Mouse (Mus musculus) embryonic fibroblast, embryonic 13.5 days (primary cell): ENCODE measurements around the gene Prss36. TPM values are rescaled to one million over a fixed set of nuclear protein-coding genes. Genes with fewer than 3 reads are reported as not detected.

ENCODE experiments used
- H3K27ac ChIP-seq: 2 replicates; pipeline ENCODE4 v1.5.1; 2012; ENCODE audit warnings: low read length, control low read depth, inconsistent platforms; ENCODE audit not compliant: insufficient read depth
- H3K4me1 ChIP-seq: 2 replicates; pipeline ENCODE4 v1.6.1; 2011; ENCODE audit warnings: low read length; ENCODE audit not compliant: control insufficient read depth, insufficient read depth
- H3K4me3 ChIP-seq: 2 replicates; pipeline ENCODE4 v1.5.1; 2011; ENCODE audit warnings: mild to moderate bottlenecking, control low read depth, low read length; ENCODE audit not compliant: insufficient read depth
- CTCF ChIP-seq: IDR thresholded peaks from 2 replicates; pipeline ENCODE4 v1.5.1; 2011; ENCODE audit warnings: mild to moderate bottlenecking, control low read depth, low read length, moderate library complexity, borderline replicate concordance; ENCODE audit not compliant: insufficient read depth
- POLR2A ChIP-seq: IDR thresholded peaks from 2 replicates; pipeline ENCODE4 v1.6.1; 2011; ENCODE audit warnings: low read depth, mild to moderate bottlenecking, control low read depth, low read length, moderate library complexity
- polyA plus RNA-seq: library from polyadenylated mRNA; stranded (reverse); fragments of >200 nt; gene quantifications from 2 replicates; pipeline ENCODE4 v1.2.4, GENCODE M21; 2011; ENCODE audit warnings: low read depth; ENCODE audit not compliant: missing spikeins, insufficient read length

The Prss36 gene
- polyA plus RNA-seq, 1 experiment, result 7.1 TPM

- Histone ChIP-seq H3K27ac (no peak within 1 kb of the TSS), H3K4me3 (no peak within 1 kb of the TSS), H3K4me1 (no peaks in the 10 kb centered on the region)
- no peak for TF ChIP-seq CTCF
- no peak for TF ChIP-seq POLR2A
Measured at GRCm38 (mm10) chr7:127890798-127891197, 55.7 kb downstream of the Prss36 start, which contains the start of gene Prss53. Gene Prss53, minus strand, starts transcription at chr7:127890970.

- no peak overlapping the region for H3K27ac ChIP-seq
- no peaks in the 10 kb centered on the region for H3K4me1 ChIP-seq
- TF ChIP-seq CTCF (no peak), POLR2A (no peak)
- no peak overlapping the region for H3K4me3 ChIP-seq
Measured at GRCm38 (mm10) chr7:127888821-127889220, 57.7 kb downstream of the Prss36 start.

DNA sequence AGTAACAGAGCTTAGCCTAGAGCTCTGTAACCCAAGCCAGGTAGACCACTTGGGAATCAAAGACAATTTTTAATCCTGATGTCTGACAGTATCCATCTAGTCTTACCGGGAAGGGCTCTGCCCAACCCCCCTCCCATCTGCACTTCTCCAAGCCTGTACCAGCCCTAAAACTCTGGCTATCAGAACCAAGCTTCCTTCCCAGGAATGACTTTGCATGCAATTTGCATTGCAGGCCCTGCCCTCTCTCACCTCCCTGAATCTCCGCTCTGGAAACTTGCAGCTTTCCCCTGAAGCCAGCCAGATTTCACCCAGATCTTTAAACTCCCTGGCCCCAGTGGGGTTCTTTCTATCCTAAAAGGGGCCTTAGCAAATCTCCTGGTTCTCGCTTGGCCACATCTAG lies 58.7 kb downstream of the Prss36 start:
- Histone ChIP-seq H3K4me3 (no peak overlapping the region), H3K27ac (no peak overlapping the region), H3K4me1 (no peaks in the 10 kb centered on the region)
- TF ChIP-seq POLR2A (no peak), CTCF (no peak)

DNA sequence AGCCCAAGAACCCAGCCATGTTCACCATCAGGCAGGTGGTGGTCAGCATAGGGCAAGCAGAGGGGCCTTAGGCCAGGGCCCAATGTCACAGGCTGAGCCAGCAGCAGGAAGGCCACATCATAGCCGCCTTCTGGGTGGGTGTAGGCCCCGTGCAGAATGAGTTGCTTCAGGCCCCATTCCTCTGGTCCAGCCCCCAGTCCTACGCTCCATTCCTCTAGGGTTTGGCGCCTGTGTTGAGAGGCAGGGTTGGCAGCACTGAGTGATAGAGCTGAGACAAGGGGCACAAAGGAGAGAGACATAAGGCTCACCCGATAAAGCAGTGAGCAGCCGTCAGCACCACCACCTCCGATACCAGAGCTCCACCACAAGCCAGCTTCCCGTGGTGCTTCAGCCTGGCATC lies 59.3 kb downstream of the Prss36 start:
- Histone ChIP-seq H3K4me1 (no peaks in the 10 kb centered on the region), H3K27ac (no peak overlapping the region), H3K4me3 (no peak overlapping the region)
- no peak for TF ChIP-seq CTCF
- TF ChIP-seq POLR2A, result no peak

DNA sequence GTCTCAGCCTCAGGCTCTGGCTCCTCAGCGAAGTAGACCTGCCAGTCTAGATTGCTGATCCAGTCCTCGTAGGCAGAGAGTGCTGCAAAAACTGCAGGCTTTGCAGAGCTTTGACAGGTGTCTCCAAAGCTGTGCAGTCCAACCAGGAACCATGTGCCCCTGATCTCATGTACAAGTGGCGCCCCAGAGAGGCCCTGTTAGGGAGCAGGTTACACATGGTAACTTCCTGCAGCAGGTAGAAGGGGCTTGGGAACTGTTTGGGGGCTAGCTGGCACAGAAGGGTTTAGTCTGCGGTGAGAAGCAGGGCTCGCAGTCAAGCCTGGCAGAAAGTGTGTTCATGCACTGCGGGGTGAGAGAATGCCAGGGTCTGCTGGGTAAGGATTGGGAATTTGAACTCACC lies 60.0 kb downstream of the Prss36 start:
- Histone ChIP-seq H3K27ac (no peak overlapping the region), H3K4me3 (no peak overlapping the region), H3K4me1 (no peaks in the 10 kb centered on the region)
- TF ChIP-seq POLR2A, result no peak
- TF ChIP-seq CTCF, result no peak

GRCm38 (mm10) chr7:127885951-127886350 lies 60.6 kb downstream of the Prss36 start:
- TF ChIP-seq CTCF, result no peak
- TF ChIP-seq POLR2A, result no peak
- Histone ChIP-seq H3K27ac (no peak overlapping the region), H3K4me1 (no peaks in the 10 kb centered on the region), H3K4me3 (no peak overlapping the region)

Other genes with a start within 250 kb of the Prss36 start
- gene Bcl7c, start 237.8 kb downstream of the Prss36 start, polyA plus RNA-seq, result 53.2 and 57.0 TPM in 2 replicates
- 14.9 and 27.8 TPM in 2 replicates for gene Ctf1, start 234.0 kb downstream of the Prss36 start, polyA plus RNA-seq
- not detected in 2 replicates for gene Ctf2, start 214.6 kb downstream of the Prss36 start, polyA plus RNA-seq
- 16.0 and 17.8 TPM in 2 replicates for gene Fbxl19, start 202.2 kb downstream of the Prss36 start, polyA plus RNA-seq
- gene Orai3, start 176.9 kb downstream of the Prss36 start, polyA plus RNA-seq, result 19.8 and 23.3 TPM in 2 replicates
- gene Setd1a, start 170.1 kb downstream of the Prss36 start, polyA plus RNA-seq, result 29.3 and 33.8 TPM in 2 replicates
- not detected in 2 replicates for gene Gm49388, start 161.1 kb downstream of the Prss36 start, polyA plus RNA-seq
- gene Hsd3b7, start 146.1 kb downstream of the Prss36 start, polyA plus RNA-seq, result 8.0 and 9.4 TPM in 2 replicates
- gene Stx4a, start 122.4 kb downstream of the Prss36 start, polyA plus RNA-seq, result 70.3 and 90.0 TPM in 2 replicates
- gene Stx1b, start 122.2 kb downstream of the Prss36 start, polyA plus RNA-seq, result 1.8 and 4.4 TPM in 2 replicates
- gene Zfp646, start 70.5 kb downstream of the Prss36 start, polyA plus RNA-seq, result 18.4 and 20.1 TPM in 2 replicates
- gene Zfp668, start 69.9 kb downstream of the Prss36 start, polyA plus RNA-seq, result 8.9 and 15.6 TPM in 2 replicates
- 0.65 and 0.77 TPM in 2 replicates for gene Prss53, start 55.8 kb downstream of the Prss36 start, polyA plus RNA-seq
- not detected in 2 replicates for gene Gm21974, start 51.3 kb downstream of the Prss36 start, polyA plus RNA-seq
- 107 and 146 TPM in 2 replicates for gene Vkorc1, start 51.1 kb downstream of the Prss36 start, polyA plus RNA-seq
- 57.3 and 63.5 TPM in 2 replicates for gene Bckdk, start 42.6 kb downstream of the Prss36 start, polyA plus RNA-seq
- gene Kat8, start 34.2 kb downstream of the Prss36 start, polyA plus RNA-seq, result 19.8 and 24.5 TPM in 2 replicates
- not detected in 2 replicates for gene Prss8, start 16.6 kb downstream of the Prss36 start, polyA plus RNA-seq
- 861 and 978 TPM in 2 replicates for gene Fus, start 20.7 kb upstream of the Prss36 start, polyA plus RNA-seq
- 1.0 and 1.5 TPM in 2 replicates for gene Pycard, start 47.1 kb upstream of the Prss36 start, polyA plus RNA-seq
- gene Trim72, start 57.2 kb upstream of the Prss36 start, polyA plus RNA-seq, result not detected in 2 replicates
- gene Itgam, start 115.9 kb upstream of the Prss36 start, polyA plus RNA-seq, result 0.20 and 1.8 TPM in 2 replicates
- gene Gm49368, start 116.0 kb upstream of the Prss36 start, polyA plus RNA-seq, result 0.11 TPM in 1 of 2 replicates, not detected in the other
- gene Itgax, start 182.8 kb upstream of the Prss36 start, polyA plus RNA-seq, result not detected in 2 replicates
- 0.53 TPM in 1 of 2 replicates, not detected in the other for gene Itgad, start 207.7 kb upstream of the Prss36 start, polyA plus RNA-seq